Mouse (Mus musculus): Measurements from ENCODE around the gene Defb47.

Defb47 gene

DNA sequence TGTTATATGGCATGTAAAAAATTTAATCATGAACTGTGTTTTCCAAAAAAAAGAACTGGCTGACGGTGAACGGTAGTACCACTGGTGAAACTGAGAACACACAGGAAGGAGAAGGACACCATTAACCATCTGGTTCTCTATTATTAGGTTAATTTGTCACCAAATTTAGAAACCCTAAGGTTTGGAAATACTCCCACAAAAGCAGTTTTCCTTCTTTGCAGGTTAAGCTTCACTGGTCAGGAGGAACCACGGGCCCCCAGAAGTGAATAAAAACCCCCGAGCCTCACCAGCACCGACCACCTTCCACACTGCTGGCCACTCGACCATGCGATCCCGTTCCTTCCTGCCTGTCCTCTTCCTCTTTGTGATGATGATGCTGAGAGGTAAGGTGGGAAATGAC lies at the start of gene Defb47:
Defb47 (plus strand) TSS at position 301 of the 400 bp plus-strand sequence.
- DNase-seq, result no peak

DNA sequence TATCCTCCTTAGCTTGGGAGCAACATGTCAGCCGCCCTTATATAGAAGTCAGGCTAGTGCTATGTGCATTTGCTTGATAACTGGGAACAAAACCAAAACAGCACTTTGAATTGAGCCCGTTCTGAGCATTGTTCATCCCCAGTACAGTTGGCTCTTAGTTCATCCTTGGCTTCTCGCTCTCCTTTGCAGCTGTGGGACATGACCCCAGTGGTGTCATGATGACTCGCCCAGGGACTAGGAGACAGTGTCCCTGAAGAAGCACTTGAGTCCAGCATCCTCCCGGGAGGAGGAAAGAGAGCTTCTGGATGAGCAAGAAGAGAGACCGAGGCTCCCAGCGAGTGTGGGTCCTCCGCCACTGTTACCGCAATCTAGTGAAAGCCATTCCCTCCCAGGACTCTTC lies 41.8 kb upstream of the Defb47 start:
- no peak for DNase-seq

DNA sequence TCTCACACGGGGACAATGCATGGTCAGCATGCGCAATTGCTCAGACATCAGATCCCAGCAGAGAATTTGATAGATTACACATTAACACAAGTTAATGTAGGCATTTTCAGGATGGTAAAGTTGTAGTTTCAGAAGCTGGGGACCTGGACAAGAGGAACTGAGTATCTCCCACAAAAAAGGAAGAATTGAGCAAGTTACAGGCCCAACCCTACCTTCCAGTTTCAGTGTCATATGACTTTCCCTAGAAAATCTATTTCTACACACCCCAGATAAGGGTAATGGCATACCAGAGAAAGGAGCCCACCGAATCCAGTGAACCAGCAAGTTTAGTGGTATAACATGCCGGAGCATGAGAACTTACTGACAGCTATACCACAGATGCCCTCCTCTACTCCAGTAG lies 34.2 kb upstream of the Defb47 start:
- DNase-seq, result no peak

DNA sequence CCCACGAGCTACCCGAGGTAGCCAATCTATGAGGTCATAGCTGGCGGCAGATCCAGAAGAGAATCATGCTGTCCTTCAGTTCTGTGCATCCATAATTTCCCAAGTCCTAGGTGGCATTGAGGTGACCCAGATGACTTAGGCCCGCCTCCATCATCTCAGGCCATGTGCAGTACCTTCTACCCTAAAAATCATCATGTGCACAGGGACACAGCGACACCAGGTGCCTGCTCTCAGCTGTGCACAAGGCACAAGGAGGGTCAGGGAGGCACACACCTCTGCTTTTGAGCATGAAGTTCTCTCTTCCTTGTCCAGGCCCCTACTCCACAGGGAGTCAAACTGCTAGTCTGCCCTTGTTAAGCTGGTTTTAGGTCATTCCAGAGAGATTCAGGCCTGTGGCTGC lies 32.5 kb upstream of the Defb47 start:
- DNase-seq, result no peak

DNA sequence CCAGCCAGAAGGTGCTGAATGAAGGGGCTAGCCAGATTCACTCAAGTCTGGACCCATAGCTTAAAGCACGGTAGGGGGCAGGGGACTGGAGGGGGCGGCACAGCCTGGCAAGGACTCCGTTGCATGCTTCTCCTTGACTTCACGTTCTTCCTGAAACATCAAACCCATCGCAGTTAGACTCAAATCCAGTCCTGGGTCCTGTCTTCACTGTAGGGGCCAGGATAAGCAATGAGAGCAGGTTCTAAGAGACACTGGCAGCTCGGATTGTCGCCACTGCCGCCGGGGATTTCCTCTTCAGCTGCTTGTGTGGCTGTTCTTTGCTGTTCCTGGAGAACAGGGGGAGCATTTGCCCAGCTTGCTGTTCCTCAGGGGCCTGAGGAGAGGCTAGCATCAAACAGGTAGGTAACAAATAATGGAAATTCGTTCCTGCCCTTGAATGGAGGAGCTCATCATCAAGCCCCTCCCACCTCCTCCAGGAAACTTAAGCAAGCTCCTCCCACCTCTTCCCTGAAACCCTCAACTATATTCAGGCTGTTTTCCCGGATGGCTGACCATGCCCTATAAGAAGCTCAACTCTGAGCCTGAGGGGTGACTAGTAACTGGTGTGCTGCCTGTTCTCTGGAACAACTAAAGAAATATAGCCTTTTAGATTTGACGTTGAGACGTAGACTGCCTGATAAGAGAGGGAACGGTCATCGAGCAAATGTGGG lies 31.9 kb upstream of the Defb47 start:
- peak; percentile 31 to 46 for DNase-seq

DNA sequence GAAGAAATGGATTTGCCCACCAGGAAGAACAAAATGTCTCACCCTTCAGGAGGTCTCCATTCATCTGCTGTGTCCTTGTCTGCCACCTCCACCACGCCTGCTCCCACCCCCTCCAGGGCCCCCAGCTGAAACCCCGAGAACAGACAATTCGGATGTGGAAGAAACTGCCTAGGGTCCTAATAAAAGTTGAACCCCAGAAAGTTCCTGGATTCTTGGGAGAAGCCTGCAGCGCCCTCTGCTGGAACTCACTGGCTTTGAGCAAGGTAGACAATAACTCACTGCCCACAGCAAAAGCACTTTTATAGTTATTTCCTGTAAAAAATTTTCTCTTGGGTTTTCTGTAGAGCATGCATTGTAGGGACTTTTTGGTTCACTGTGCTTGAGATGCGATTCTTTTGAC lies 22.8 kb upstream of the Defb47 start:
- DNase-seq, result peak; percentile 47 to 88

DNA sequence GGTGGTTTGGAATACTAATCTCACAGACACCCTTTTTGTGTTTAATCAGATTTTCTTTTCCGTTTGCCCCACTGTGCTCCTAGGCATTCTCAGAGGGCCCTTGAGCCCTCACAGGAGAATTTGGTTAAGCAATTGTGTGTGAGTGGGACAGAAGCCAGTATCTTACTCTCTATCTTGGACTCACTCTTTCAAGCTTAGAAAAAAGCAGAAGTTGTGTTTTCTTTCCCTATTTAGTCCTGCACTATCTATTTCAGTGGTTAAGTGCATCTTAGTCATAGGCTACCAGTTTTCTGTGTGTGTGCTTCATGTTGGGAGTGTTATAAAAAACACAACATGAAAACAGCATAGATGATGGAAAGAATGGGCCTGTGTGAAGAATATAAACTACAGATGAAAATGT lies 18.1 kb upstream of the Defb47 start:
- DNase-seq, result no peak

DNA sequence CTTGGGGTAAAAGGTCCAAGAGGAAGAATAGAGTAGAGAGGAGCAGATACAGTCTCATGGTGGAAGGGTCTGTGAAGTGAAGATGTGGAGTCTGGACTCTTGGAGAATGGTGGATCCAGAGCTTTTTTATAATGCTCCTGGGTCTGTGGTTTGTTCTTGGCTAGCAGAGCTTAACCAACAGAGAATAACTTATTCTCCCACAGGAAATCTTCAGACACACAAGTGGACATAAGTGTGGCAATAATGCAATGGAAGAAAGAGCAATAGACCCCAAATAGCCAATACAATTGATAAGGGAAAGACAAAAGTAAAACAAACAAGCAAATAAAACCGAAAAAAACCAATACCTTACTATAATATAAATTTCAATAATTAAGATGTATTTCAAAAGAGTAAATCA lies 13.5 kb upstream of the Defb47 start, which contains the start of gene Defb48:
Defb48 (minus strand) TSS at position 101 of the 400 bp plus-strand sequence.
- no peak for DNase-seq

DNA sequence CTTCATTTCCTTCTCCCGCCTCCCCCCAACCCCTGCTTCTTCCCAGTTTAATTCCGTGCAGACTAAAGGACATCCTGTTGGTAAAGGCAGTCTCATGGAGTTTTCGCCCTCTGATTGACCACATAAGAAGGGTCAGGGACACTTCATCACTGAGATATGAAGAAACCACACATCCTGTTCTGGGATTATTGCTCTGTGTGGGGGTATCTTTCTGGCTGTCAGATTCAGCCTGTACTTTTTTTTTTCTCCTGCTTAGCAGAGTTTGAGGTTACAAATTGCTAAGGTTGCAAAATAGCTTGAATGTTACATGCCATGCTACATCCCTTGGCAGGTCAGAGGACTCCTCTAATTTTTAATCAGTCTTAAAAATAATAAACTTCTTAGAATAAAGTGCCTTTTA lies 6.6 kb upstream of the Defb47 start:
- no peak for DNase-seq

DNA sequence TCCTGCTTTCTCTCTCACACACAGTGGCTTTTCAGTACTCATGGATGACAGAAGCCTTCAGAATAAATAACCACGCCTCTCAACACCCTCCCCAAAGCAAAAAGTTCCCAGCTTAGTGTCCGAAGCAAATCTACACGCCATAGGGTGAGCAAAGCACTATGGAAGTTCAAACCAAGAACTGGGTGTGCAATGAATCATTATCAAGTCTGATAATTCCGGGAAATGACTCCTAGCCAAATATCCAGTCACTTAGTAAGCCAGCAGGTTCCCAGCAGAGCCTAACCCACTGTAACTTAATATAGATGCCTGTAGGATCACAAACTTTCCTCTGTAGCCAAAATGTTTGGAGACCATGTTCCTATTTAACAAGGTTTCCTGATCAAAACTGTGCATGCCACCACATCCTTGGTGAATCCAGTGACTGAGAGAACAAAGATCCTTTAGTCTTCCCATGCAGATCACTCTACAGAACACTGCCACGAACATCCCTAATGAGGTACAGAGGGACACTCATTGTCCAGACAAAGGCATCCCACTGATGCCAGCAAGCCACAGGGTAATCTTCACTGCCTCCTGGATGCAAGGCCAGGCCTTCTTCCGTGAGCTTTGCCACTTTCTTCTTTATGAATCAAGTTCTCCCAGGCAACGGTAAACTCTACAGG lies 5.9 kb upstream of the Defb47 start:
- no peak for DNase-seq

DNA sequence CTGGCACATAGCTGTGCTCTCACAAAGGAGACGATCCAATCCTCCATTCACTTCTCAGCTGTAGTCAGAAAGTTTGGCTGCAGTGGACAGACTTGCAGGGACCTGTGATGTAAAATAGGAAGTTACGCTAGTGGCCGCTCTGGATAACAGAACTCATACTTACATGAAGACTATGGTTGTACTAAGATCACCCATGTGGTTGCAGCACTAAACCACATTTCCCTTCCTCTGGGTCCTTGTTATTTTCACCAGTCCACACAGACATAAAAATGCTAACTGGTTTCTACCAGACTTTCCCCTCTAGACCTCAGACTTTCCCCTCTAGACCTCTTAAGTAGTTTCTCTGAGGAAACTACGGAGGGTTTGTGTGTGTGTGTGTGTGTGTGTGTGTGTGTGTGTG lies 1.1 kb downstream of the Defb47 start:
- DNase-seq, result no peak

DNA sequence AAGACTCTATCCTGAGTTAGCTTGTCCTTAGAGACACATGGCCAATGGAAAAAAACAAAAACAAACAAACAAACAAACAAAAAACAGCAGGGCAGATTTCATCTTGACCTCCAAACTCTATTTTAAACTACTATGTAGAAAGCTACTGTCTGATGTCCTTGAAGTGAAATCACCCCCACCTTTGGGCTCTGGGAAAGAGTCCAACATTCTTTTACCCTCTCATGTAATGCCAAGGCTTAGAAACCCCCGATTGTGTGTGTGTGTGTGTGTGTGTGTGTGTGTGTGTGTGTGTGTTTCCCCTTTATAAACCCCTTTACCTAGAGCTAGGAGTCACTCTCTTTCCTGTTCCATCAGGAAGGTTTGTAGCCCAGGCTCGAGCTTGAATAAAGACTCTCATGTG lies 4.7 kb downstream of the Defb47 start:
- no peak for DNase-seq

DNA sequence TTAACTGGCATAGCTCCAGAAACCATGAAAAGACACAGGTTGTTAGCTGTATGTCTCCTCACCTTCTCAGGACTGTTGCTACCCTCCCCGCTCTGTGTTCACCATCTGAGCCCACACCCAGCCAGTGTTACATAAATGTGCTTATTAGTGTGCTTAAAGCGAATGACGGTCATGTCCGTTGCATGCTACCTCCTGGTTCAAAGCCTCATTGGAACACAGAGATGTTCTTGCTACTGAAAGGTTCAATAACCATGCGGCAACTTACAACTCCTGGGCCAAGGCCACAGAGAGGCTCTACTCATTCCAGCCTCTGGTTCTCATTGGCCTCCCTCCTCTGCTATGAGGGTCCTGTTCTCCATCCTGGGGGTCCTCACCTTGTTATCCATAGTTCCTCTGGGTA lies 13.6 kb downstream of the Defb47 start, which contains the start of gene Defb43:
Defb43 (plus strand) TSS at position 301 of the 400 bp plus-strand sequence.
- DNase-seq, result no peak

DNA sequence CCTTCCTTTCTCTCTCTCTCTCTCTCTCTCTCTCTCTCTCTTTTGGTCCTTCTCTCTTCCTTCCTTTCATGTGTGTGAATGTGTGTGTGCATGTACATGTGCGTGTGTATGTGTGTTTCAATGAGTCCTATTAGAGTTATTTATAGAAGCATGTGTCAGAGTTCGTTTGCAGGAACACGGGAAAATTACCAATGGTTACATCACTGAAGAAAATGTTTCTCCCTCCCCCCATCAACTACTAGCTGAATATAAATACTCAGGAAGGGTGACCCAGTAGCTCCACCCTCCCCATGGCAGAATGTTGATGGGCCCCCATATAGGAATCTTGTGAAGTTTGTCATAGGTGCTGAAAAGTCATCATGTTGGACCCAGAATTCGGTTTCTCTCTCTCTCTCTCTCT lies 15.2 kb downstream of the Defb47 start:
- no peak for DNase-seq

DNA sequence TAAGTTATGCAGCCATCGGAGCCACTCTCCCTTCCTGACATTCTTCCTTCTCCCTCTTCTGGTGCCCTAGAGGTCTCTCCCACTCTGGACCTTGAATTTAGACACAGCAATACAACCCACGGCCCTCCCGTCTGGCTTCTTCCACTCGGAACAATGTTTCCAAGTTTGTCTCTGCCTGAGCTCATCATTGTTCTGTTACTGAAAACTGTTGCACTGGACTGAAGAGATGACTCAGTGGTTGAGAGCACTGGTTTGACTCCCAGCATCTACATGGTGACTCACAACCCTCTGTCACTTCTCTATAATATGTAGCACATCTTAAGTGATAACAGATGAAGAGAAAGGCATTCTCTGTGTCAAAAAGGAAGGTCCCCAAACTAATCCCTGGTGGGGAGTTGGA lies 16.8 kb downstream of the Defb47 start:
- no peak for DNase-seq

DNA sequence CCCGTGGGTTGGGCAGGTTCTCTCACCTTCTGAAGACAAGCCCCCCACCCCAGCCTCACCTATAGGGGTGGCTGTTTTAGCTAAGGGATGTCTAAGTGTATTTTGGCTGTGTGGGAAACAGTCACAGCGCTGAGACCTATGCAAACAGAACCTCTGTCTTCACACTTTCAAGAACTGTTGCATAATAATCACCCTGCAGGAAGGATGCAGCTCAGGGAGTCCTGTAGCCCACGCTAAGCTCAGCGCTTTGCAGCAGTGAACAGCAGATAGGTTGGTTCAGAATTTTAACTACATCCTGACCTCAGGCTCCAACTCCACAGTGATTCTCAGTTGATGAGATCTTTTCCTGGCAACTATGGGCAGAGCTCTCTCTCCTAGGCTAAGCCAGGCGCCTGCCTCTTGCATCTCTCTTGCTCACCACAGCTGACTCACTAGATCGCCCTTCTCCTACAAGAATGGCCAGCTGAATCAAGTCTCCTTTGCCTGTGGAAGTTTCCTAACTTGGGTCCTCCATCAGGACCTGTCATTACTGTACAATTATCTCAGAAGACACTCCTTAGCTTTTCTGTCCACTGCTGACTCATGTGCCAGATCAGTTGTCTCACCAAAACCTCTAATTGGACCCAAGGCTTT lies 22.8 kb downstream of the Defb47 start:
- no peak for DNase-seq

DNA sequence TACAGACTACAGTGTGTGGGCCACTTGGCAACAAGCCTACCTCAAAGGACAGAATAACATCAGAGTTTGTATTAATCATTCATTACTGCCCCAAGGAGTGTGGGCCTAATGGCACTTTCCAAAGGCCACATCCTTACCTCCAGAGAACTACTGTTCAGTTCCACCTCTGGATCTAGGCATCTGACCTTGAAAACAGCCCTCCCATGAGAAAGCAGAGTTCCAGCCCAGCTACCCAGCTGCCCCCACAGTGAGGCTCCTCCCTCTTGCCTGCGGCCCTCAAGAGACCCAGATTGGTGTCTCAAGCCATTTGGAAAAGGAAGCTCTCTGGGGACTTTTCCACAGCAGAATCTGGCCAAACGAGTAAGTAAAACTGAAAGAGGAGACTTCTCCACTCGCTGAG lies 48.8 kb downstream of the Defb47 start, which contains the start of gene Defb42:
Defb42 (plus strand) TSS at position 301 of the 400 bp plus-strand sequence.
- no peak for DNase-seq

DNA sequence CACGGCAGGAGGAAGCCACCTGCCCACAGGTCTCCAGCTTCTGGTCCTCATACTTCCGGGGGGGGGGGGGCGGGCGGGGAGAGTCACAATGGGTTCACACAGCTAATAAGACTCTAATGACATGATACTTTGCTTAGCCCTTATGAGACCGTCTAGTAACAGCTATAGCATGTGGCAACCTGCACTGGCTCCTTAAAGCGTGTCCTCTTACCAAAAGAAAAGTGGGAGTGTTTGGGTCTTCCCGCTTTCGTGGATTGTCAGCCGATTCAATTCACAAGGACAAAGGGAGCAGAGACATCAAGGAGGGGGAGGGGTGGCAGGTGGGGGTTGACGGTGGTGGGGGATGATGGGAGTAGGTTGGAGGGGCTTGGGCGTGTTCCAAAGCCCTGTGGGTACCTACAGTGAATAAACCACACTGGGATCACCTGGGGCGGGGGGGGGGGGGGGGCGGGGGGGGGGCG lies 52.1 kb downstream of the Defb47 start, which contains the start of gene Defb30:
Defb30 (minus strand) TSS at position 51 of the 461 bp plus-strand sequence.
- DNase-seq, result no peak
